Mouse (Mus musculus): ENCODE measurements around the gene Spem2.
A peak's percentile ranks its signal among the peaks of the same experiment; 100 is the strongest.

The Spem2 gene

DNA sequence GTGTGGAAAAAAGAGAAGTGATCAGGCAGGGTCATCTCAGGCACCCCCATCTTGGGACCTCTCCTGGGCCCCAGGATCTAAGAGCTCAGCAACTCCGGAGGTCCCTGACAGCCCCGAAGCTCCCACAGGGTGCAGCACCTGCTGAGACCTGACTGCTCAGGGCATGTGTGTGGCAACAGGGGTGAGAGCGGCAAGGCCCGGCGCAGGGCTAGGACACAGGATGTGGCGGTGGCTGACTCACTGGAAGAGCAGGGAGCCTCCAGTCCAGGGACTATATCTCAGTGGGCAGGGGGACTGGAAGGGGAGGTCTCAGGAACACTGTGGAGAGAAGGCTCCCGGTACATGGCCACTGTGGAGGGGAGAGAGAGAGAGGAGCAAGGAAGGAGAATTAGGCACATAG is 20.3 kb downstream of the Spem2 start:
- no peak for DNase-seq

DNA sequence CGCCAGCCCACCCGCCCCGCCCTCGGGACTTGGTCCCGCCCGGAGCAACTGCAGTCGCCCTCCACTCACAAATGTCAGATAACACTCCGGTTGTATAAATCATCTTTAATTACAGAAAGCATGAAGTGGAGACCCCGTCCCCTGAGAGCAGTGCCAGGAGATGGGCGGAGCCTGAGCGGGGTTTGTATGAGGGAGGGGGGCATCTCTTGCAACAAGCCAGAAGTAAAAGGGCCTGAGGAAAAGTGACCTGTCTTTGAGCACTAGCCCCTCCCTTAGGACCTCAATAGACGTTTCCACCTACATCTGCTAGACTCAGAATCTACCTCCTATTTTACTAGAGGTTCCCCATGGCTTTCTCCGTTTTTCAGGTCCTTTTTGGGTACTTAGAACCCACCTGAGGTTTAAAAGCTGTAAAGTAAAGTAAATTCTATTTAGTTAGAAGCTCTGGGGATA is 22.3 kb downstream of the Spem2 start:
- DNase-seq = no peak

- DNase-seq = peak; percentile 86
Measured at GRCm38 (mm10) chr11:69795168-69795982, 22.9 kb downstream of the Spem2 start, which contains the start of gene Chrnb1. Gene Chrnb1 (minus strand): TSS chr11:69795943.

GRCm38 (mm10) chr11:69793429-69793828 is 24.8 kb downstream of the Spem2 start:
- DNase-seq = no peak

DNA sequence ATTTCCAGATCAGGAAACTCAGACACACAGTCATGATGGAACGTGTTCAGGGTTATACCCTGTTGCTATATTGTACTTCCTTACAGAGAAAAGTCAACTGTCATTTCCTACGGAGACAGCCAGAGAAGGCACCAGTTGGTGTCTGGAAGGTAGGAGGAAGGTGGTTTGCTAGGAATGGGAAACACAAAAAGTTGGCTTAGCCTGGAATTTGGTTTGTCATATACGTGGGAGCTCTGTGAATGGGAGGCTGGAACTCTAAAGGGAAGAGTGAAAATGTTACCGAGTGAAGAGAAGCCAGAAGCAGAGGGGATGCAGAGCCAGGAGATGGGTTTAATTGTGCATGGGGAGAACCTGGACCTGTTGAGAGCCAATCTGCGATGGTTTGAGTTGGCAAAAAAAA is 26.8 kb downstream of the Spem2 start:
- DNase-seq = no peak

- DNase-seq = no peak
Measured at GRCm38 (mm10) chr11:69789431-69789830, 28.8 kb downstream of the Spem2 start.

GRCm38 (mm10) chr11:69787306-69787705 is 31.0 kb downstream of the Spem2 start:
- DNase-seq = no peak

- no peak for DNase-seq
Measured at GRCm38 (mm10) chr11:69784793-69785272, 33.4 kb downstream of the Spem2 start.

DNA sequence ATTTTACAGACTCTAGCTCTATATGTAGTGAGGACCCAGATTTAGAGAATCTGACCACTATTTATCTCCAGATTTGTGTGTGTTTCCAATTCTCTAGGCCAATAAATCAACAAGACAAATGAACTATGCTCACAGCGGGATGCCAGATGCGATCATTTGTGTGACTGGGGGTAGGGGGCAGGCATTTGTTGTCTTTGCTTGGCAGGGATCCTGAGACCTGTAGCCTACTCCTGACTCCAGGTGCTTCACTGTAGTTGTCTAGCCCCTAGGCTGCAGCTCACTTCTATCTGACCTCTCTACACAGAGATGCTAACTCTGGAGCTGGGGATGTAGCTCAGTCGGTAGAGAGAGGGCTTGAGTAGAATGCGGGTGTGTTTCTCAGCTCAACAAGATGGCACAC is 36.4 kb downstream of the Spem2 start:
- peak; percentile 3 for DNase-seq

DNA sequence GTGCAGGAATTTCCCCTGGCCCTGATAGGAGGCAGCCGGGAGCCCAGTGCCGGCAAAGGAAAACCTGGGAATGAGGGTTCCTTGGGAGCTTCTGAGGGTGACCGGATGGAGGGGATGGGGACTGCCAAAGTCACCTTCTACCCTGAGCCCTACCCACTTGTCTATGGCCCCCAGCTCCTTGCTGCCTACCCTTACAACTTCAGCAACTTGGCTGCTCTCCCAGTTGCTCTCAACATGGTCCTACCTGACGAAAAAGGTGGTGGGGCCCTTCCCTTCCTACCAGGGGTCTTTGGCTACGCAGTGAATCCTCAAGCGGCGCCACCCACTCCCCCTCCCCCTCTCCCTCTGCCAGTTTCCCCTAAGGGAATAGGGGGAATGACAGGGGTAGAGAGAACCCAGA is 39.3 kb downstream of the Spem2 start:
- no peak for DNase-seq

DNA sequence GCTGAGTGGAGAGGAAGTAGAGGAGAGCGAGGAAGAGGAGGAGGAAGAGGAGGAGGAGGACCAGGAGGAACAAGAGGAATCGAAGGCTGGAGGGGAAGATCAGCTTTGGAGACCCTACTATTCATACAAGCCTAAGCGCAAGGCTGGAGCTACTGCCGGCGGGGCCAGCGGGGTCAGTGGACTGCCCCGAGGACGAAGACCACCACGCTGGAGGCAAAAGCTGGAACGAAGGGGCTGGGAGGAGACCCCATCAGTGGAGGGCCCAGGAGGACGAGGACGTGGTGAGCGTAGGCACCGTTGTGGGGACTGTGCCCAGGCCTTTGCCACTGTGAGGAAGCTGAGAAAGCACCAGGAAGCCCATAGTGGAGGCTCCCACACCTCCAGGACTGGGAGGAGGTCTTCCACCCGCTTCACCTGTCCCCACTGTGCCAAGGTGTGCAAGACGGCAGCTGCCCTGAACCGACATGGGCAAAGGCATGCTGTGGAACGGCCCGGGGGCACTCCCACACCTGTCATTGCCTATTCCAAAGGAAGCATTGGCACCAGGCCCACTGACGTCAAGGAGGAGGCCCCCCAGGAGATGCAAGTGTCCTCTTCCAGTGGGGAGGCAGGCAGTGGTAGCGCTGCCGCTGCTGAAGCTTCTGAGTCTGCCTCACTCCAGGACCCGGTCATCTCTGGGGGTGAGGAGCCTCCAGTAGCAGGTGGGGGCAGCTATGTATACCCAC is 39.8 kb downstream of the Spem2 start:
- DNase-seq = no peak

- DNase-seq = no peak
Measured at GRCm38 (mm10) chr11:69777504-69778257, 40.6 kb downstream of the Spem2 start.

GRCm38 (mm10) chr11:69776488-69776887 is 41.8 kb downstream of the Spem2 start:
- DNase-seq = no peak

- DNase-seq = no peak
Measured at GRCm38 (mm10) chr11:69775716-69776115, 42.5 kb downstream of the Spem2 start.

- no peak for DNase-seq
Measured at GRCm38 (mm10) chr11:69774961-69775360, 43.3 kb downstream of the Spem2 start.

DNA sequence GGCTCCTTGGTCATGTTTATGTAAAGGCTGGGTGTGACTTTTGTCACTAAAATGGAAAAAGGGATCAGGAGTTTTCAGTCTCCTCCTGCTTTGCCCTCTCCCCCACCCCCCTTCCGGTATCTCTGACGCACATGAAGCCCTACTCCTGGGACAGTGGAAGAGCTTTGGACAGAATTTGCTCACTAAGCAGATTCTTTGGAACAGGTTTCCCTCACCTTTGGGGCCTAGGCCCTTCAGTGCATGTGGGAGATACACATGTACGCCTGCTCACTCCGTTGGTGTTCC is 50.7 kb downstream of the Spem2 start:
- no peak for DNase-seq

- DNase-seq = no peak
Measured at GRCm38 (mm10) chr11:69766872-69767624, 51.2 kb downstream of the Spem2 start.

All from right cerebral cortex, postnatal 25 days (tissue).